Comparison of ENCODE assay signal across 13 mouse cellular contexts in the genomic region with DNA sequence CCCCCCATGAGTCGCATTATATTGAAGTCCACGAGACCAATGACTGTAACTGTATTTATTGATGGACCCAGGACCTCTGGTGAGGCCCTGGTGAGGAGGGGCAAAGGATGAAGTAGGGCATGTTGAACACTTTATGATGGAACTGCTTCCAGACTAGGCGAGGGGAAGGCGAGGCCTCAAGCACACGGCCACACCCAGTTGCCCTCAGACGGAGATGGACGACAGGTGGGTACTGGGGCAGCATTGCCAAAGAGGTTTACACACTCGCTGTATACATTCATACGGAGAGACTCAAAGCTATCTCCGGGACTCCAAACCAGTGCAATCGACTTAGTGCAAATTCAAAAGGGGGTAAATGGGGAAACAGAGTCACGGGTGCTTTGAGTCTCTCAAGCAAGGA. TPM values are rescaled to one million over a fixed set of nuclear protein-coding genes. Genes with fewer than 3 reads are reported as not detected.
A peak's percentile ranks its signal among the peaks of the same experiment; 100 is the strongest.
DNase-seq lines count a peak whose midpoint lies in the region; ATAC-seq lines count a peak whose summit lies in the region.
"Had no signal": no experiment of that assay in that cellular context is flagged by ENCODE, and none has a peak within 500 bp of the region (broad histone marks: within the 10 kb centered on the region; RNA-seq: fewer than 3 reads in every experiment).

No protein-coding gene starts in this region.

- peaks cover 85% of the 10 kb centered on the region for H3K4me1 ChIP-seq in kidney, embryonic 15.5 days
- peaks cover 57% of the 10 kb centered on the region for H3K4me1 ChIP-seq in intestine, embryonic 14.5 days (replicated peaks; ENCODE audit: control insufficient read depth, insufficient read depth, low read length)
- H3K4me1 ChIP-seq in liver, embryonic 15.5 days (replicated peaks): peaks cover 29% of the 10 kb centered on the region
- H3K4me1 ChIP-seq in forebrain, embryonic 16.5 days (replicated peaks; ENCODE audit: control insufficient read depth, insufficient read depth, low read length): no peaks in the 10 kb centered on the region

- H3K4me3 ChIP-seq in kidney, embryonic 15.5 days (replicated peaks): peak overlapping the region; percentile 51
- H3K4me3 ChIP-seq in intestine, embryonic 14.5 days (ENCODE audit: low read depth, low read length): peak overlapping the region; percentile 51
- H3K4me3 ChIP-seq in liver, embryonic 15.5 days (replicated peaks): no peak overlapping the region
- H3K4me3 ChIP-seq in forebrain, embryonic 16.5 days (replicated peaks; ENCODE audit: low read length): no peak overlapping the region
- H3K4me3 ChIP-seq: forebrain, embryonic 12.5 days had no signal

- H3K27ac ChIP-seq in kidney, embryonic 15.5 days: peak overlapping the region; percentile 91
- peak overlapping the region; percentile 95 for H3K27ac ChIP-seq in intestine, embryonic 14.5 days (ENCODE audit: low read depth)
- H3K27ac ChIP-seq in liver, embryonic 15.5 days (replicated peaks): no peak overlapping the region
- no peak overlapping the region for H3K27ac ChIP-seq in forebrain, embryonic 16.5 days (ENCODE audit: low read length)
- H3K27ac ChIP-seq: forebrain, embryonic 12.5 days had no signal

- H3K27me3 ChIP-seq in kidney, embryonic 15.5 days: no peaks in the 10 kb centered on the region
- no peaks in the 10 kb centered on the region for H3K27me3 ChIP-seq in intestine, embryonic 14.5 days (replicated peaks; ENCODE audit: control insufficient read depth, insufficient read depth, low read length)
- H3K27me3 ChIP-seq in liver, embryonic 15.5 days: peaks cover 11% of the 10 kb centered on the region
- no peaks in the 10 kb centered on the region for H3K27me3 ChIP-seq in forebrain, embryonic 16.5 days (replicated peaks; ENCODE audit: control insufficient read depth, insufficient read depth, low read length)

- WGBS in kidney, embryonic 15.5 days: 66% methylated on average over 12 of the region's 12 CpGs
- WGBS in intestine, embryonic 14.5 days: 52% methylated on average over 12 of the region's 12 CpGs
- WGBS in liver, embryonic 15.5 days (ENCODE audit: insufficient replicate concordance): 61% methylated on average over 12 of the region's 12 CpGs
- WGBS in forebrain, embryonic 16.5 days: 93% methylated on average over 12 of the region's 12 CpGs

- H3K9ac ChIP-seq in kidney, embryonic 15.5 days: 0 out of 2 replicates have a peak overlapping the region, but pooled peaks have one; percentile 15
- H3K9ac ChIP-seq in intestine, embryonic 14.5 days (ENCODE audit: low read length): peak overlapping the region; percentile 89
- no peak overlapping the region for H3K9ac ChIP-seq in liver, embryonic 15.5 days
- H3K9ac ChIP-seq in forebrain, embryonic 16.5 days (replicated peaks; ENCODE audit: low read depth, low read length): no peak overlapping the region
- H3K9ac ChIP-seq: forebrain, embryonic 12.5 days had no signal

- H3K36me3 ChIP-seq in kidney, embryonic 15.5 days: no peaks in the 10 kb centered on the region
- peaks cover 7% of the 10 kb centered on the region; the same call in 1 of the 2 replicates for H3K36me3 ChIP-seq in intestine, embryonic 14.5 days (ENCODE audit: control insufficient read depth, insufficient read depth, low read length)
- no peaks in the 10 kb centered on the region for H3K36me3 ChIP-seq in liver, embryonic 15.5 days (replicated peaks)
- H3K36me3 ChIP-seq in forebrain, embryonic 16.5 days (ENCODE audit: control insufficient read depth, insufficient read depth): no peaks in the 10 kb centered on the region
- H3K36me3 ChIP-seq: forebrain, embryonic 12.5 days; G1E had no signal

- 0 out of 2 replicates have a peak, but pooled peaks cover 5% of the 10 kb centered on the region for H3K9me3 ChIP-seq in kidney, embryonic 15.5 days (replicated peaks)
- H3K9me3 ChIP-seq in intestine, embryonic 14.5 days (ENCODE audit: control insufficient read depth, low read length): peaks cover 9% of the 10 kb centered on the region; the same call in 1 of the 2 replicates
- H3K9me3 ChIP-seq in liver, embryonic 15.5 days (replicated peaks): no peaks in the 10 kb centered on the region
- 0 out of 2 replicates have a peak, but pooled peaks cover 3% of the 10 kb centered on the region for H3K9me3 ChIP-seq in forebrain, embryonic 16.5 days (ENCODE audit: control insufficient read depth, low read length)

- DNase-seq in cerebellum, adult 9-11 months: peak; percentile 20
- no peak for DNase-seq in cerebellum, adult 11 months
- no peak for DNase-seq in kidney, postnatal 10 days
- no peak for DNase-seq in intestine, embryonic 14.5 days (ENCODE audit: low spot score)
- no peak for DNase-seq in left cerebral cortex, postnatal 25 days (ENCODE audit: low spot score in 2 of 2)
- DNase-seq: gastrocnemius, postnatal 14 days; lung, adult 2 months; midbrain, embryonic 14.5 days had no signal

- H3K4me2 ChIP-seq in kidney, embryonic 15.5 days: peak overlapping the region; percentile 61
- peak overlapping the region; percentile 53 for H3K4me2 ChIP-seq in intestine, embryonic 14.5 days (ENCODE audit: low read length)
- no peak overlapping the region for H3K4me2 ChIP-seq in liver, embryonic 15.5 days
- H3K4me2 ChIP-seq in forebrain, embryonic 16.5 days (ENCODE audit: low read length): no peak overlapping the region
- H3K4me2 ChIP-seq: forebrain, embryonic 12.5 days had no signal

- intact Hi-C loops in left cerebral cortex, postnatal 25 days (cut with DNase I): no loop called here

- no peak for ATAC-seq in kidney, embryonic 15.5 days (replicated peaks; ENCODE audit: low FRiP score)
- no peak for ATAC-seq in intestine, embryonic 14.5 days (replicated peaks; ENCODE audit: low FRiP score, low TSS enrichment, low read depth)
- peak; percentile 7 for ATAC-seq in liver, embryonic 15.5 days (ENCODE audit: insufficient read depth)
- ATAC-seq in forebrain, embryonic 16.5 days: no peak

RNA-seq across cellular contexts. Expression of gene Mrpl23, which starts 43.0 kb away (rescaled TPM):
- polyA plus RNA-seq in kidney, embryonic 15.5 days (2015; fragmentation: Nextera tagmentation; extraction: Ambion mirVana): 25.8 and 26.8 TPM in 2 replicates
- 36.1 and 45.8 TPM in 2 replicates for polyA plus RNA-seq in intestine, embryonic 14.5 days (2014; fragmentation: Nextera tagmentation; extraction: Ambion mirVana)
- polyA plus RNA-seq in liver, embryonic 15.5 days (2015; fragmentation: Nextera tagmentation; extraction: Ambion mirVana): 9.8 and 11.9 TPM in 2 replicates
- 1 to 10 TPM; 3.3 to 6.9 TPM for total RNA-seq in left cerebral cortex, postnatal 25 days (2021)
- polyA plus RNA-seq in forebrain, embryonic 16.5 days (2015; fragmentation: Nextera tagmentation; extraction: Ambion mirVana): 16.0 and 23.0 TPM in 2 replicates

Comparison
In these comparisons a context has a peak if more than half of its experiments do, and no peak if none do; other contexts are left out.
1. H3K27ac ChIP-seq: peak in kidney, embryonic 15.5 days (single experiment) and intestine, embryonic 14.5 days (single experiment); none in liver, embryonic 15.5 days (single experiment) and forebrain, embryonic 16.5 days (single experiment).
2. H3K4me2 ChIP-seq: peak in kidney, embryonic 15.5 days (single experiment) and intestine, embryonic 14.5 days (single experiment); none in liver, embryonic 15.5 days (single experiment) and forebrain, embryonic 16.5 days (single experiment).
3. H3K4me3 ChIP-seq: peak in kidney, embryonic 15.5 days (single experiment) and intestine, embryonic 14.5 days (single experiment); none in liver, embryonic 15.5 days (single experiment) and forebrain, embryonic 16.5 days (single experiment).
4. H3K9ac ChIP-seq: peak in kidney, embryonic 15.5 days (single experiment) and intestine, embryonic 14.5 days (single experiment); none in liver, embryonic 15.5 days (single experiment) and forebrain, embryonic 16.5 days (single experiment).